Mouse (Mus musculus) neural tube, embryonic 12.5 days (tissue): Measurements from ENCODE around the gene Plekhg5. TPM values are rescaled to one million over a fixed set of nuclear protein-coding genes. Genes with fewer than 3 reads are reported as not detected.

ENCODE experiments used
- ATAC-seq: fragments of 200-750 bp; cut with Nextera tagmentation; 2 replicates; pipeline ENCODE4 v1.8.0; 2017; ENCODE audit warnings: low read depth, mild to moderate bottlenecking, moderate TSS enrichment, moderate library complexity; ENCODE audit not compliant: low FRiP score
- H3K27ac ChIP-seq: fragments of 300-500 bp; sonication (generic); 2 replicates; pipeline ENCODE4 v1.5.1; 2016
- H3K27me3 ChIP-seq: fragments of 300-500 bp; sonication (generic); replicated peaks from 2 replicates; pipeline ENCODE4 v1.6.1; 2016; ENCODE audit warnings: mild to moderate bottlenecking
- H3K36me3 ChIP-seq: fragments of 300-500 bp; sonication (generic); 2 replicates; pipeline ENCODE4 v1.6.1; 2016; ENCODE audit warnings: mild to moderate bottlenecking
- H3K4me1 ChIP-seq: fragments of 300-500 bp; sonication (generic); 2 replicates; pipeline ENCODE4 v1.6.1; 2016
- H3K4me2 ChIP-seq: fragments of 300-500 bp; sonication (generic); replicated peaks from 2 replicates; pipeline ENCODE4 v1.6.1; 2016; ENCODE audit warnings: mild to moderate bottlenecking
- H3K4me3 ChIP-seq: fragments of 300-500 bp; sonication (generic); 2 replicates; pipeline ENCODE4 v1.5.1; 2016
- H3K9ac ChIP-seq: fragments of 300-500 bp; sonication (generic); 2 replicates; pipeline ENCODE4 v1.6.1; 2016; ENCODE audit warnings: mild to moderate bottlenecking
- H3K9me3 ChIP-seq: fragments of 300-500 bp; sonication (generic); 2 replicates; pipeline ENCODE4 v1.6.1; 2016; ENCODE audit warnings: mild to moderate bottlenecking
- WGBS: fragments of 180-500 bp; shearing (Covaris S2); methylation state at CpG from one replicate; pipeline ENCODE4 v1.1.7; 2016; 5-methylcytosine and 5-hydroxymethylcytosine counted together
- polyA plus RNA-seq: library from polyadenylated mRNA; unstranded; fragments of >200 nt; fragmentation: Nextera tagmentation; extraction: Ambion mirVana; gene quantifications from 2 replicates; pipeline ENCODE4 v1.2.1, GENCODE M21; 2016

Gene Plekhg5
- polyA plus RNA-seq, 1 experiment from 2014 or later = 10.6 TPM

DNA sequence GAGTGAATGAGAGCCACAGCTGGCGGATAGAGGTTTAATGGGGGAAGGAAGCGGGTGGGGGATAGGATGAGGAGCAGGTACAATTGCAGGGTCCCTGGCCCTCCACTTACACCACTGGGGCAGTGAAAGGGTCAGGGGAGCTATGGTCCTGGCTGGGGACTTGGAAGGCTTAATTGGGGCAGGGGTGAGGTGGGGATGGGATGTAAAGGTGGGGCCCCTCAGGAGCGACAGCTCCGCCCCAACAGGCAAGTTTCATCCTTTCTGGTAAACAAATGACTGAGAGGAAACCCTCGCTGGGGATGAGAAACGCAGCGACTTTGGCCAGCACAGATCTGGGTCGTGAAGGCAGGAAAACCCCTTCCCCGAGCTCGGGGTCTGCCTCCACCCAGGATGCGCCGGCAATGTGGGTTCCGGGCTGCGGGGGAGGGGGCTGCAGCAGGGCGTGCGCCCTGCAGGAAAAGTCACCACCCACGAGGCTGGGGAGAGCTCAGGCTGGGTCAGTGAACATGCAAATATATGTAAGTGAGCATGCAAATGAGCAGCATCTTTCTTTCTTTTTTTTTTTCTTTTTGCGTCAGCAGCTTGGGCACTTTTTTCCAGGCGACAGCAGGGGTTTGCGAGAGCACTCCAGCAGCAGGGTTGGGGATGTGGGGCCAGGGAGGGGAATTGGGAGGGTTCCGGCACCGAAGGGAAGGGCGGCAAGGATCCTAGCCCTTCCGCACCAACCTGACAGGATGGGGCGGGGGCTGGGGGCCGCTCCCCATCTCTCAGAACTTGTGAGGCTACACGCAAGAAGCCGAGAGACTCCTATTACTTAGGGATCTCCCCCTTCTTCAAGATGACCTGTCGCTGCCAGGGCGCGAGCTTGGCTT is 48.2 kb downstream of the Plekhg5 start:
- peak overlapping the region; percentile 15; the same call in 1 of the 2 replicates for H3K4me3 ChIP-seq
- peaks cover 37% of the 10 kb centered on the region for H3K4me1 ChIP-seq
- H3K4me2 ChIP-seq = peak overlapping the region; percentile 45
- H3K27ac ChIP-seq = no peak overlapping the region
- no peak for ATAC-seq
- H3K9me3 ChIP-seq = no peaks in the 10 kb centered on the region
- WGBS = 1% methylated on average over 31 of the region's 31 CpGs
- H3K36me3 ChIP-seq = no peaks in the 10 kb centered on the region
- no peak overlapping the region for H3K9ac ChIP-seq
- H3K27me3 ChIP-seq = peaks cover 99% of the 10 kb centered on the region

DNA sequence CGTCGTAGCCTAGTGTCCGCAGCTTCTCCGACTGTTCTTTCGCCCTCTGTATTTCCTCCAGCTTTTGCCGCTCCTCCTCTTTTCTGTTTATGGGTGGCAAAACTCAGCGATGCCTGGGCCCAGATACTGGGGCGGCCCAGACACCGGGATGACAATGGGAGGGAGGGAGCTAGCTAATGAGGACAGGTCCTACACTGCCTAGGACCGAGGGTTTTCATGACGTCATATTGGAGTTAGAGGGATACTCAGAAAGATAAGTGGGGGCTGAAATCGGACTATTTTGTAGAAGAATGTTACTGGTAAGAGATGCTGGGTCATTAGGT is 48.8 kb downstream of the Plekhg5 start:
- ATAC-seq = no peak
- Histone ChIP-seq H3K4me2 (peak overlapping the region; percentile 45), H3K36me3 (no peaks in the 10 kb centered on the region), H3K4me1 (peaks cover 37% of the 10 kb centered on the region), H3K9ac (no peak overlapping the region), H3K9me3 (no peaks in the 10 kb centered on the region), H3K4me3 (no peak overlapping the region), H3K27ac (no peak overlapping the region), H3K27me3 (peaks cover 99% of the 10 kb centered on the region)
- under 1% methylated on average over 12 of the region's 12 CpGs for WGBS

DNA sequence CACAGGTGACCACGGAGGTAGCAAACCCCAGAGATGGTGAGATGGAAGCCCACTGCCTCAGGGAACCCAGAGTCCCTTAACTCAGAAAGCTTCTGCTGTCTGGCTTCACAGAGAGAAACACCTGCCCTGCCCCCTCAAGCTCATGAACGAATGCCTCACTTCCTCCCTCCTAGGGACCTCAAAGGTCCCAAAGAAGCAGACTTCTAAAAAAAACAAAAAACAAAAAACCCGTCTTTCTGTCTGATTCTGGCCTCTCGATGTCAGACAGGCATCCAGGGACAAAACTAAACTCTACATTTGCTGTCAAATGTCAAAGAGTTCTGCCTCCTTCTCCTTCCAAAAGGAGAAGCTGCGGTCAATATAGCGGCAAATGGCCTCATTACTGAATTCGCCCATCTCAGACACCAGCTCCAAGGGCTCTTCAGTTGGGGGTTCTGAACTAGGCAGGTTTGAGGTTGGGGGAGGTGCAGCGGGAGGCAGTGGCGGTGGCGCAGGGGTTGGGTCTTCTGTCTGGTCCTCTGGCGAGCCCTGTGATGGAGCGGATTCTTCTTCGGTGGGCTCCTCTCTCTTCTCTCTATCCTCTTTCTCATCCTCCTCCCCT is 52.2 kb downstream of the Plekhg5 start:
- no peak for ATAC-seq
- H3K27ac ChIP-seq = no peak overlapping the region
- H3K36me3 ChIP-seq = no peaks in the 10 kb centered on the region
- WGBS = 8% methylated on average over 13 of the region's 13 CpGs
- no peak overlapping the region for H3K9ac ChIP-seq
- no peaks in the 10 kb centered on the region for H3K9me3 ChIP-seq
- peaks cover 99% of the 10 kb centered on the region for H3K27me3 ChIP-seq
- H3K4me2 ChIP-seq = no peak overlapping the region
- H3K4me3 ChIP-seq = no peak overlapping the region
- peaks cover 36% of the 10 kb centered on the region for H3K4me1 ChIP-seq

DNA sequence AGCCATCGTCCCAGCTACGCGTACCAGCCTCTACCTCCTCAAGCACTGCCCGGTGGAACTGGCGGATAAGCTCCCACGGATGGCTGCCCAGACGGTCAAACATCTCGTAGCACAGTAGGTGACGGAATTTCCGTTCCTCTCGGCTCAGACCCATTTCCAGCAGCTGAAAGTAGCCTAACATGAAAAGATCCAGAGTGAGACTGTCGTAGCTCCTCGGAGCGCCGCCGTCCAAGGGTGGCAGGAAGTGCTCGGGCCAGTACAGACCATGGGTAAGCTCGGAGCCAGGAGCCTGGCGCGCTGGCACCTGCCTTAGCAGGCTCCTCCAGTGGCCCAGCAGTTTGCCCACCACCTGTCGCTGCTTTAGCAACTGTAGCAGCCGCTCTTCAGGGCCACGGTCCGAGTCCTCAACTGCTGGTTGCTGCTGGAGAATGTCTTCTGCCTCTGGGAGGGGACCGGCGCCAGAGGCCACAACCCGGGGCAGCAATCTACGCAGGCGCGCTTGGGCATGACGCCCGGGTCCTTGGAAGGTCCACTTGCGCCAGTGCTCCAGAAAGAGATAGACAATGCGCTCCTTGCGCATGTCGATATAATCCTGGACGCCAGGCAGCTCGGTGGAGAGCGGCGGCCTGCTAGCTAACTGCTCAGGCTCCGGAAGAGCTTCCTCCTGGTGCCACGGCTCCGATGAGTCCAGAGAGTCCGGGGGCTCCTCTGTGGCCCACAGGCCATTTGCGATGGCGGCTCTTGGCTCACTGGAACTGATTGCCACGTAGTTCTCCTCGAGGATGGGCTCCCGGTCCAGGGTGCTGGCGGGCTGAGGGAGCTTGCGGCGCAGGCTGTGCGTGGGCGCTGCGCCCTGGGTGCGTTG is 53.1 kb downstream of the Plekhg5 start:
- no peak overlapping the region for H3K9ac ChIP-seq
- H3K4me3 ChIP-seq = peak overlapping the region; percentile 25
- WGBS = 2% methylated on average over 56 of the region's 56 CpGs
- no peaks in the 10 kb centered on the region for H3K36me3 ChIP-seq
- H3K4me2 ChIP-seq = peak overlapping the region; percentile 50
- peaks cover 99% of the 10 kb centered on the region for H3K27me3 ChIP-seq
- H3K9me3 ChIP-seq = no peaks in the 10 kb centered on the region
- H3K4me1 ChIP-seq = peaks cover 27% of the 10 kb centered on the region
- no peak for ATAC-seq
- H3K27ac ChIP-seq = no peak overlapping the region

DNA sequence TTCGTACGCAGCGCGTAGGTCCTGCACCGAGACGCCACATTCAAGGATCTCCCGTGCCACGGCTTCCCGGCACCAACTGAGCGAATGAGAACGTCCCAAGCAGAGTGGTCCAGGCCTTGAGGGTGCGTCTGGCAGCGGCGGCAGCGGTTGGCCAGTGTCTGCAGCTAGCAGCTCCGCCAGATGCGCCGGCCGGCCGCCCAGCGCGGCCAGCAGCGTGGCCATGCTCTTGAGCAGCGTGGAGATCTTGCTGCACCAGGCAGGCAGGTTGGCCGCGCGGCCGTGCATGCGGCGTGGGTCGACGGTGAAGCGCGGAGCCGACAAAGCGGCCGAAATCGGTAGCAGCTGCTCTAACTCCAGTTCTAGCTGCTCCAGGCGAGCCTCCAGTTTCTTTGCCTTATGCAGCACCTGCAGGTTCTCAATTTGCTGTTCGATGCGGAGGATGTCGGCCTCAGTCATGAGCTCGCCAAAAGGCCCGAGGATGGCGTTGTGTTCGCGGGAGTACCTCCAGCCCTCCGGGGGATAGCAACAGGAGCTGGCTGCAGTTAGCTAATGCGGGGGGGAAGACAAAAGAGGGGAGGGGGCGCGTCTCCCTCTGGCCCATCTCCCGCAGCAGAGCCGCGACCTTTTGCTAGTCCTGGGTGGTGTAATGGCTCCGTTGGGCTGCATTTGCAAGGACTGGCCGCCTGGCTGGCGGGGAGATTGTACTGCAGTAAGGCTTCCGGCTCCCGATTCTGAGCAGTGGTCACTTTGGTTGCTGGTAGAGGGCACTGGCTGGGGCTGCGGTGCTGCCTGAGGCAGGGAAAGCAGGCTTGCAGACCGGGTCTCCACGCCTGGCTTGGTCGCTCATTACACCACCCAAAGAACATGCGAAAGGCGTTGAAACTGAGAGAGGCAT is 54.0 kb downstream of the Plekhg5 start:
- Histone ChIP-seq H3K27me3 (peaks cover 99% of the 10 kb centered on the region), H3K9ac (no peak overlapping the region), H3K27ac (no peak overlapping the region), H3K4me1 (peaks cover 27% of the 10 kb centered on the region), H3K4me2 (peak overlapping the region; percentile 50), H3K9me3 (no peaks in the 10 kb centered on the region), H3K36me3 (no peaks in the 10 kb centered on the region), H3K4me3 (peak overlapping the region; percentile 25)
- 2% methylated on average over 65 of the region's 65 CpGs for WGBS
- ATAC-seq = no peak

- Histone ChIP-seq H3K27me3 (peaks cover 100% of the 10 kb centered on the region), H3K4me1 (peaks cover 38% of the 10 kb centered on the region), H3K36me3 (no peaks in the 10 kb centered on the region), H3K4me2 (no peak overlapping the region), H3K9ac (no peak overlapping the region), H3K27ac (no peak overlapping the region), H3K9me3 (no peaks in the 10 kb centered on the region), H3K4me3 (no peak overlapping the region)
- no peak for ATAC-seq
- 76% methylated on average over 11 of the region's 11 CpGs for WGBS
These were observed 55.6 kb downstream of the Plekhg5 start for GRCm38 (mm10) chr4:152127884-152128283.

DNA sequence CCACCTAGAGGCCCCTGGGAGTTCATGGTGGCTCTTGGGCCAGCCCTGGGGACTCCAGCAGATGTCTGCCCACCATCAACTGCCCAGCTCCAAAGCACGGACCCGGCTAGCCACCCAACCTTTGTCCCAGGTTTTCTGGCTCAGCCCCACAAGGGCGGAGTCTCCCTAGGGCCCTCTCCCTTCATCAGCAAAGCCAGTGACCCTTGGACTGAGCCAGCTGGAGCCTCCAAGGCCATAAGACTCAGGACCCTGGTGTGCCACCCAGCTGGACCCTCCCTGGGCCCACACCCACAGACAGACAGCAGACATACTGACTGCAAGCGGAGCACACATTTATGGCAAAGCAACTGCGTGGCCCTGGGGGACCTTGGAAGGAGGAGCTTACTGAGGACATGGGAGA is 56.5 kb downstream of the Plekhg5 start:
- Histone ChIP-seq H3K4me2 (no peak overlapping the region), H3K4me3 (no peak overlapping the region), H3K9me3 (no peaks in the 10 kb centered on the region), H3K27me3 (peaks cover 100% of the 10 kb centered on the region), H3K4me1 (peaks cover 38% of the 10 kb centered on the region), H3K27ac (no peak overlapping the region), H3K9ac (no peak overlapping the region), H3K36me3 (no peaks in the 10 kb centered on the region)
- WGBS = 45% methylated on average over 5 of the region's 5 CpGs
- ATAC-seq = no peak

- no peak for ATAC-seq
- Histone ChIP-seq H3K4me1 (peaks cover 38% of the 10 kb centered on the region), H3K36me3 (no peaks in the 10 kb centered on the region), H3K4me2 (no peak overlapping the region), H3K27ac (no peak overlapping the region), H3K9ac (no peak overlapping the region), H3K4me3 (no peak overlapping the region), H3K9me3 (no peaks in the 10 kb centered on the region), H3K27me3 (peaks cover 100% of the 10 kb centered on the region)
- WGBS = 20% methylated on average over 13 of the region's 13 CpGs
These were observed 57.2 kb downstream of the Plekhg5 start for GRCm38 (mm10) chr4:152129395-152129930.

DNA sequence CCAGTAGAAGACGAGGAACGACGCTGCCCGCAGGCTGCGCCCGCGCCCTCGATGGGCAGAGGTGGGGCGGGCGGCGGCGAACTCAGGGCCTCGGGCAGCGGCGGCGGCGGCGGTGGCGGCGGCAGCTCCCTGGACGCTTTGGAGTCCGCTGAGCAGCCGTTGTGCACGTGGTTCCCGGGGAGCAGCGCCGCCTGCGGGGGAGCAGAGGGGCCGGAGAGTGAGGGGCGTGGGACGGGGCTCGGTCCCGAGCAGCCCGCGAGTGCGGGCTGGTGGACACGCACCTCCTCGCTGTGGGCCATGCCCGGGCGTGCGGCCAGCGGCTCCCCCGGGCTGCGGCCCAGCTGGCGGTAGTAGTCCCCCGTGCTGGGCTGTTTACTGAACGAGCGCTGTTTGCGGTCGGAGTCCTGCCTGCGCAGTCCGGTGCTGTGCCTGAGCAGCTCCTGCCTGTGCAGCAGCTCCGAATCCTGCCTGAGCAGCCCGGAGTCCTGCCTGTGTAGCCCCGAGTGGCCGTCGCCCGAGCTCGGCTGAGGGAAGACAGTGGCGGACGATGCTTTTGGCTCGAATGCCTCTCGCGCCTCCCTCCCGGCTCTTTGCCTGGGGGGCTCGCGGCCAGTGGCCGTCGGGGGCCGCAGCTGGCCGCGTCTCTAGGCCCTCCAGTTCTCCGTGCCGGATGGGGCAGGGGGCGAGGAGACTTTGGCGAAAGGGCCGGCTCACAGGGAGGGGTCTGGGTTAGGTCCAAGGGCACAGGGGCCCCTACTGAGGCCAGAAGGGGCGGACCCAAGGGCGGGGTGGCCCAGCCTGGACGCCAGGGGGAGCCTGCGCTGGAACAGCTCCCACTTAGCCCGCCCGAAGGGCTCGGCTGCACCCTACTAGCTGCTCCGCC is 58.7 kb downstream of the Plekhg5 start:
- Histone ChIP-seq H3K9me3 (no peaks in the 10 kb centered on the region), H3K4me1 (peaks cover 26% of the 10 kb centered on the region), H3K27ac (no peak overlapping the region), H3K36me3 (no peaks in the 10 kb centered on the region), H3K4me3 (peak overlapping the region; percentile 31), H3K4me2 (peak overlapping the region; percentile 61), H3K27me3 (peaks cover 93% of the 10 kb centered on the region), H3K9ac (0 out of 2 replicates have a peak overlapping the region, but pooled peaks have one; percentile 29)
- ATAC-seq = peak; percentile 73
- WGBS = 1% methylated on average over 85 of the region's 85 CpGs

GRCm38 (mm10) chr4:152131809-152132771 is 59.8 kb downstream of the Plekhg5 start:
- Histone ChIP-seq H3K36me3 (no peaks in the 10 kb centered on the region), H3K27me3 (peaks cover 89% of the 10 kb centered on the region), H3K9ac (0 out of 2 replicates have a peak overlapping the region, but pooled peaks have one; percentile 29), H3K27ac (no peak overlapping the region), H3K4me3 (no peak overlapping the region), H3K9me3 (no peaks in the 10 kb centered on the region), H3K4me1 (peaks cover 20% of the 10 kb centered on the region), H3K4me2 (peak overlapping the region; percentile 61)
- no peak for ATAC-seq
- WGBS = 3% methylated on average over 50 of the region's 50 CpGs
